Mouse (Mus musculus) mouse trophoblast stem cell (cell line): ENCODE results near the gene Opn1sw.

Source experiments
- in situ Hi-C, 2 experiments: fragments of 300-500 bp; cut with MseI, MboI; formaldehyde crosslinking; loops; 2 replicates in 1 of 2; 3 replicates in 1 of 2; pipeline ENCODE4 v1.15.1; 2025

Opn1sw gene

GRCm38 (mm10) chr6:29388052-29388518, at the start of gene Opn1sw:
Gene Opn1sw (minus strand): TSS chr6:29388468.
- in situ Hi-C loops, result no loop called here

DNA sequence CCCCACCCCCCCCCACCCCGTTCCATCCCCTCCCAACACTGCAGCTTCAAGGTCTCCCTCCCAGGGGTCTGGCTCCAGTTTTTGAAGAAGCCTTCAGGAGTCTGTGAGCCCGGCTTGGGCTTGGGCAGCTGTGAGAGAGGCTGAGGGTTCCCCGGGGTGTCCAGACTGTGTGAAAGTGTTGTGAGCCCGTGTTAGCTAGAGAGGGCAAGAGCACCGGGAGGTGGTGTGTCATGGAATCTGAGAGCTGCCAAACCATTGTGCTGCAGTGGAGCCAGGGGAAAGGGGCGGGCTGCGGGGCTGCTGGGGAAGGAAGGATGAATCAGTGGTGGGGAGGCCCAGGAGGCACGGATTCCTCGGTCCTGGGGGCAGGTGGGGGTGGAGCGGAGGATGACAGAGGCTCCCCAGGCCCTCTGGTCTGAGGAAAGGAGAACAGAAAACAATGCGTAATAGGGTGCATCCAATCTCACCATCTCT, 48.2 kb upstream of the Opn1sw start:
- in situ Hi-C loops, result no loop called here

DNA sequence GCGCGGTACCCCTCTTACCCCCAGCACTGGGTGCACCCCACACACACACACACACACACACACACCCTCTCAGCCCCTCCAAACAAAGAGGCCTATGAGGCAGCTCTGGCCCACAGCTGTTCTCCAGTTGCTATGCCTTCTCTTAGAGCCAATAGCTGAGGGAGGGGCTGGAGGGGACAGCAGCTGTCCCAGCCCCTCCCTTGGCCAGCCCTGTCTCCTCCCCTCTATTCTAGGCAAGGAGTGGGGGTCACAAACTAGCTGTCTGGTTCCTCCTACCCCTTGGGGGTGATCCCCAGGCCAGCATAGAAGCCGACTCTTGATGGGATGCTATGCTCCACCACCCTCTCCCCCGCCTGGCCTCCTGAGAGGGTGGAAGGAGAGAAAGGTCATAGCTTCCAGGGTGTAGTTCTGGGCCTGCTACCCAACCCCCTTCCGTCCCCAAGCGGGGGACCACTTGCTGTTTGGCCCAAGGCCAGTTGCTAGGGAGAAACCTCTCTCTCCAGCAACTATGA, 47.7 kb upstream of the Opn1sw start:
- in situ Hi-C loops, result no loop called here

- in situ Hi-C loops, result no loop called here
Measured at GRCm38 (mm10) chr6:29434911-29435691, 46.8 kb upstream of the Opn1sw start.

- in situ Hi-C loops, result no loop called here
Measured at GRCm38 (mm10) chr6:29433804-29434795, 45.8 kb upstream of the Opn1sw start.

DNA sequence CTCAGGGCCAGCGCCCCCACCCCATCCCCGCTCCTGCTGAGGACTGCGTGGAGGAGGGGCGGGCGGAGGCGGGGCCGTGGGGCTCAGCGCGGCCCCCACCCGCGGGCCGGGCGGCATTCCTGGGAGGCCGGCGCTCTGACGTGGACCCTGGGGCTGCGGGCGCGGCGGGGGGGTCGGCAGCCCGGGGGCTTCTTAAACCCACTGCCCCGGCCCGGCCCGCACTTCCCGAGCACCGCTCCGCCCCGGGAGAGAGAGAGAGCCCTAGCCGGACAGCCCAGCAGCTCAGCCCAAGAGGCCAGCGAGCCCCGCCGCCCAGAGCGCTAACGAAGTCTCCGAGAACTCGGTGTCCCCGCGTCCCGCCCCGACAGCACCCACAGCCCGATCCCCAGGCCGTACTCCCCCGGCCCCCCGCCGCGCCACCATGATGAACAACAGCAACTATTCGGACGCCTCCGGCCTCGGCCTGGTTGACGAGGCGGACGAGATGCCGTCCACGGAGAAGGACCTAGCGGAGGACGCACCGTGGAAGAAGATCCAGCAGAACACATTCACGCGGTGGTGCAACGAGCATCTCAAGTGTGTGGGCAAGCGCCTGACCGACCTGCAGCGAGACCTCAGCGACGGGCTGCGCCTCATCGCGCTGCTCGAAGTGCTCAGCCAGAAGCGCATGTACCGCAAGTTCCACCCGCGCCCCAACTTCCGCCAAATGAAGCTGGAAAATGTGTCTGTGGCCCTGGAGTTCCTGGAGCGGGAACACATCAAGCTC, 45.0 kb upstream of the Opn1sw start, which contains the start of gene Flnc:
TSS of gene Flnc (plus strand) at position 219 of the 766 bp plus-strand sequence.
- in situ Hi-C loops, result no loop called here

DNA sequence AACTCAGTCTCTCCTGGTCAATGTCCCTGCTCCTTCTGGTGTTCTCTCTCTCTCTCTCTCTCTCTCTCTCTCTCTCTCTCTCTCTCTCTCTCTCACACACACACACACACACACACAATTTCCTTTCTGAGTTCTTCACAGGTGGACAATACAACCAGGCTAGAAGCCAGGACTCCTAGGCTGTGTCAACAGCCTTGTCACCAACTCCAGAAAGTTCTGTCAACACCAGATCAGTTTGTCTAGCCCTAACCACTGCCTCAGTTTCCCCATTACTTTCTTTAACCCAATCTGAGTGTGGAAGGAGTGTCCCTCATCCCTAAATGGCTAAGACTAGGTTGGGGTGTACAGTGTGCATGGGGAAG, 44.4 kb upstream of the Opn1sw start:
- in situ Hi-C loops, result no loop called here

DNA sequence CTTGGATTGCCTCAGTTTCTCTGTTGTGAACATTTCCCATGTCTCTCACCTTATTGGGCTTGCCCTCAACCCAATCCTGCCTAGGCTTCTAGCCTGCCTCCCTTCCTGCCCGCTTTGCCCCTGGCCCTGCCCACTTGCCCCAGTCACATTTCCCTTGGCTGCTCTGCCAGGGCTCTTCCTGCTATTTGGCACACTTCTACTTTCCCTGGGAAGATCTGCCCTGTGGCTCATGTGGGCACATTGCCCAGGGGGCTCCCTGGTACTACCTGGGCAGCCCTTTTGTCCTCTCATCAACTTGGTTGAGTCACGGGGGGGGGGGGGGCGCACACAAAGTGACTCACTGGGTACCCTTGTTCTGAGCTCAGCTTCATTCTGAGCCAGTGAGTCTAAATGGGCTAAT, 43.9 kb upstream of the Opn1sw start:
- in situ Hi-C loops, result no loop called here

- in situ Hi-C loops, result no loop called here
Measured at GRCm38 (mm10) chr6:29431473-29431872, 43.2 kb upstream of the Opn1sw start.

DNA sequence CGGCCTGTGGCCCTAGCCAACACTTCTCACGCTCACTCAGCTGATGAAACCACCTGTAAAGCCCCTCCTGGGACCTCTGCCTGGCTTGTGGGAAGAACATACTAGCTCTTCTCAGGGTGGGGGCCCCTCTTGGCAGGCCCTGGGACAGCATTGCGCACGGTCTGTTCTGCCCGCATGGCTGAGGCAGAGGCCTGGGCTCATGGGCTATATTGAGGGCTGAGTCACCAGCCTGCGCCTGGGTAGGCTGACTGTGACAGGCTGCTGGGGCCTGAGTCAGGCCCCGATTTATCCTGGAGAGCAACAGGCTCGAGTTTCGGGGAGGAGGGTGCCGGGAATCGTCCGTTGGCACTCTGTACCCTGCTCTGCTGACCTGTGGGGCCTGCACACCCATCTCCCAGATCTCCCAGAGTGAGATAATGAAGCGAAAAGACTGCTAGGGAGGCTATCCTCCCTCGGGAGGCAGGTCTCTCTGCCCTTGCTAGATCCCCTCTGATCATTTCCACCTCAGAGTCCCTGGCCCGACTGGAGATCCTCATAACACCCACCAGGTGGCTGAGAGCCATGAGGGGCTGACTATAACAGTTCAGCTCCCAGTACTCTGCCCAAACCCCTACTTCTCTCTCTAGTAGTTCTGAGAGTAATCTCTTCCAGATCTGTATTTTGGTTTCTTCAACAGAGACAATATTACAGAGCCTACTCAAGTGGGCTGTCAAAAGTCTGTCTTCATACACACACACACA, 42.6 kb upstream of the Opn1sw start:
- in situ Hi-C loops, result no loop called here

DNA sequence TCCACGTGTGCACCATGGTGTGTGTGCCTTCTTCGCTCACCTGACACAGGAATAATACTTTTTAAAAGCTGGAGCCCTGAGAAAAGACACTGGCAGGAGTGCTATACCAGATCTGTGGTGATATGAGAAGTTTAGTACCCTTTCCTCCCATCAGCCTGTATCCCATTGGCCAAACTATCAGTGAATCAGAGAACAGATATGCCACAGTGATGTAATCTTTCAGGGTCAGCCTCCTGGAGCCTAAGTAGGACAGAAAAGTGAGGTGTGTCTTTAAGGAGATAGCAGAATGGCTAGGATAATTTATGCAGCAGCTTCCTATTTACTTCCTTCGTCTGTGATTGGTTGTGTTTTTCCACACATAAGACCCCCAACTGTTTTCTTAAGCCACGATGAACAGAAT, 39.9 kb upstream of the Opn1sw start:
- in situ Hi-C loops, result no loop called here

GRCm38 (mm10) chr6:29426331-29426730, 38.1 kb upstream of the Opn1sw start:
- in situ Hi-C loops, result no loop called here

- in situ Hi-C loops, result no loop called here
Measured at GRCm38 (mm10) chr6:29425118-29425517, 36.9 kb upstream of the Opn1sw start.

DNA sequence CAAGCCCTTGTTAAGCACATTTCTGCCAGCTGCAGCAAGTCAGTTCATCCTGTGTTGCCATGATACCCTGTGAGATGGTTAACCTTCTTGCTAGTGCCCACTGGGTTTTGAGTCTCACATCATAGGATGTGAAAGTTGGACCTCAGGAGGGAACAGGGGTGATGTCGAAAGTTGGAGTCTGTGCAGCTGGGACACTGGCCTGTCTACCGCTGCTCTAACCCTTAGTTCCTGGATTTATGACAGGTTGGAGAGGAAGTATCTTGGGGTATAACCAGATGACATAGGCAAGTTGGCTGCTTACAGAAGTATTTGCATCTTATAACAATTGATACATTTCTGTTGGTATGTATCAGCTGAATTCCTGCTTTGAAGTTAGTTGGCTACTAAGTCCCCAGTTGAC, 32.3 kb upstream of the Opn1sw start:
- in situ Hi-C loops, result no loop called here

GRCm38 (mm10) chr6:29415446-29415845, 27.2 kb upstream of the Opn1sw start:
- in situ Hi-C loops, result no loop called here

DNA sequence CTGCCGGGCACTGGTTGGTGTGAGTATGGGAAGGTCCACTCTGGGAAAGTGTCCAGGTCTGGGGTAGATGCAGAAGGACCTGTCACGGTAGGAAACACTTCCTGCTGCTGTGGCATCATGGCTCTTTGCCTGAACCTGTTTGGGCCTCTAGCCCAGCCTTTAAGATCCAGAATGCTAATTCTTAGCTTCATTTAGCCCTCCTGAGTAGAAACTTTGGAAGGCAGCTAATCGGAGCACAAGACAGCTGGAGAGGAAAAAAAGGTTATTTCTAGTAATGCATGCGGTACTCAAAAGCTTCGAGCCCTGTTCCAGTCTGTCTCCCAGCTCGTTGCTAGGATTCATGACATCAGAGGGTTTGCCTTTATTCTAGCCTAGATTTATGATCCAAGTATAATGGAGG, 18.1 kb upstream of the Opn1sw start:
- in situ Hi-C loops, result no loop called here

DNA sequence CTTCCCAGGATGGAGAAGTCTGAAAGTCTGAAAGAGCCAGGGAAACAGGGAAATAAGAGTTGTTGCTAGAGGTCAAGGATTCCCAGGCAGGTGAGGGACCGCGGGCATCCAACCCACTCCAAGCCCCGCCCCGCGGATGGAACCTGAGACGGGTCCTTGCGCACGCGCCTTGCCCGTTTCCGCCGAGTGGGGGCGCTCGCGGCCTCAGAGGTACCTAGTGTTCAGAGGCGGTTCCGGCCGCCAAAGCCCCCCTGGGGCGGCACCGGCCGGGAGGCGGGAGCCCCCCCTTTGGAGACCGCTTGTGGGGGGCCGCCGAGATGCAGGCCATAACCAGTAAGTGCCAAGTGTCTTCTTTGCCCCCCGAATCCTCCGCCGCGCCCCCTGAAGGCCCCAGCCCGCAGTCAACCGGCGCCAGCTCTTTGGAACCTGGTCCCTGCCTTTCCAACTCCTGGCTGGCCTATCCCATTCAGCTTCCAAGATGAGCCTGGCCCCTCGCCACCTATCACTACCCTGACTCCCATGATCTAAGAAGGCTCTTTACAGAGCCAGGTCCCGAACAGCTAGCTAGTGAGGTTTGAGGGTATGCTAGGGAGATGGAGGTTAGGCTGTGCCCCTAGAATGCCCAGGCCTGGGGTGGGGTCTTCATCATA, 14.6 kb upstream of the Opn1sw start:
- in situ Hi-C loops, result no loop called here

GRCm38 (mm10) chr6:29399851-29400250, 11.6 kb upstream of the Opn1sw start:
- in situ Hi-C loops, result no loop called here

- in situ Hi-C loops, result no loop called here
Measured at GRCm38 (mm10) chr6:29397575-29397974, 9.3 kb upstream of the Opn1sw start.
